Mouse (Mus musculus) MEL (cell line): ENCODE results near the gene Npr3. TPM values are rescaled to one million over a fixed set of nuclear protein-coding genes. Genes with fewer than 3 reads are reported as not detected.

Experiments
- DNase-seq: peaks from one replicate; pipeline ENCODE4 v3.0.0; 2011; ENCODE audit warnings: low read depth, low spot score
- H3K27ac ChIP-seq: 2 replicates; pipeline ENCODE4 v1.5.1; 2012; ENCODE audit warnings: low read depth, mild to moderate bottlenecking, control low read depth, low read length, moderate library complexity; ENCODE audit not compliant: control insufficient read depth
- H3K27me3 ChIP-seq, 2 experiments: fragments of 150-350 bp in 1 of 2; sonication (generic) in 1 of 2; 2 replicates each; pipeline ENCODE4 v1.6.1; 2012; ENCODE audit warnings: low read length in 2 of 2, mild to moderate bottlenecking in 2 of 2, improper control_type of control experiment in 1 of 2, moderate library complexity in 1 of 2; ENCODE audit not compliant: insufficient read depth in 2 of 2, control insufficient read depth in 1 of 2
- H3K36me3 ChIP-seq, 2 experiments: 2 replicates each; pipeline ENCODE4 v1.6.1; 2012 to 2014; ENCODE audit warnings: low read length in 2 of 2, improper control_type of control experiment in 1 of 2, inconsistent platforms in 1 of 2, mild to moderate bottlenecking in 1 of 2; ENCODE audit not compliant: insufficient read depth in 2 of 2, control insufficient read depth in 1 of 2
- H3K4me1 ChIP-seq, 2 experiments: fragments of 150-350 bp in 1 of 2; sonication (generic) in 1 of 2; 2 replicates each; pipeline ENCODE4 v1.6.1; 2012; ENCODE audit warnings: low read length in 2 of 2, improper control_type of control experiment in 1 of 2, mild to moderate bottlenecking in 1 of 2; ENCODE audit not compliant: insufficient read depth in 2 of 2, control insufficient read depth in 1 of 2
- H3K4me3 ChIP-seq, 2 experiments: fragments of 150-350 bp in 1 of 2; sonication (generic) in 1 of 2; 2 replicates each; pipeline ENCODE4 v1.5.1; 2012; ENCODE audit warnings: low read depth in 2 of 2, low read length in 2 of 2, mild to moderate bottlenecking in 2 of 2, moderate library complexity in 2 of 2, control low read depth in 1 of 2, improper control_type of control experiment in 1 of 2; ENCODE audit not compliant: control insufficient read depth in 1 of 2, insufficient read depth in 1 of 2
- H3K79me2 ChIP-seq: 2 replicates; pipeline ENCODE4 v1.6.1; 2012; ENCODE audit warnings: mild to moderate bottlenecking, low read length, moderate library complexity; ENCODE audit not compliant: control insufficient read depth, poor library complexity, insufficient read depth
- H3K9ac ChIP-seq: 2 replicates; pipeline ENCODE4 v1.6.1; 2012; ENCODE audit warnings: low read depth, mild to moderate bottlenecking, control low read depth, low read length, moderate library complexity; ENCODE audit not compliant: control insufficient read depth, poor library complexity, severe bottlenecking
- H3K9me3 ChIP-seq: fragments of 150-350 bp; sonication (generic); replicated peaks from 2 replicates; pipeline ENCODE4 v1.6.1; 2012; ENCODE audit warnings: mild to moderate bottlenecking, low read length, improper control_type of control experiment, moderate library complexity; ENCODE audit not compliant: insufficient read depth
- BHLHE40 ChIP-seq: IDR thresholded peaks from 2 replicates; pipeline ENCODE4 v1.6.1; 2012; ENCODE audit warnings: low read depth, mild to moderate bottlenecking, inconsistent platforms, low read length, improper control_type of control experiment, borderline replicate concordance
- CHD2 ChIP-seq: IDR thresholded peaks from 2 replicates; pipeline ENCODE4 v1.6.1; 2011; ENCODE audit warnings: low read length, improper control_type of control experiment
- CTCF ChIP-seq, 3 experiments: IDR thresholded peaks in 2 of 3; conservative IDR thresholded peaks in 1 of 3; 2 replicates each; pipeline ENCODE4 v1.5.1; 2011 to 2012; ENCODE audit warnings: low read length in 3 of 3, low read depth in 2 of 3, mild to moderate bottlenecking in 2 of 3, improper control_type of control experiment in 1 of 3, inconsistent platforms in 1 of 3, mixed read lengths in 1 of 3, moderate library complexity in 1 of 3; ENCODE audit not compliant: control insufficient read depth in 1 of 3, insufficient read depth in 1 of 3, poor library complexity in 1 of 3, severe bottlenecking in 1 of 3
- ELF1 ChIP-seq: IDR thresholded peaks from 2 replicates; pipeline ENCODE4 v1.6.1; 2014; ENCODE audit warnings: low read depth, mild to moderate bottlenecking, inconsistent platforms, low read length, improper control_type of control experiment, moderate library complexity
- EP300 ChIP-seq, 2 experiments: IDR thresholded peaks; 2 replicates each; pipeline ENCODE4 v1.6.1; 2011; ENCODE audit warnings: improper control_type of control experiment in 2 of 2, low read length in 2 of 2, low read depth in 1 of 2, mild to moderate bottlenecking in 1 of 2
- ETS1 ChIP-seq: IDR thresholded peaks from 2 replicates; pipeline ENCODE4 v1.6.1; 2012; ENCODE audit warnings: low read depth, mild to moderate bottlenecking, inconsistent platforms, low read length, improper control_type of control experiment, moderate library complexity
- JUND ChIP-seq: IDR thresholded peaks from 2 replicates; pipeline ENCODE4 v1.6.1; 2011; ENCODE audit warnings: low read depth, mild to moderate bottlenecking, improper control_type of control experiment, low read length
- MAFK ChIP-seq: IDR thresholded peaks from 2 replicates; pipeline ENCODE4 v1.6.1; 2011; ENCODE audit warnings: low read depth, mild to moderate bottlenecking, low read length, improper control_type of control experiment, borderline replicate concordance
- MAX ChIP-seq: IDR thresholded peaks from 2 replicates; pipeline ENCODE4 v1.6.1; 2011; ENCODE audit warnings: low read length, improper control_type of control experiment
- MYC ChIP-seq: IDR thresholded peaks from 2 replicates; pipeline ENCODE4 v1.6.1; 2011; ENCODE audit warnings: low read depth, mild to moderate bottlenecking, low read length, improper control_type of control experiment, moderate library complexity
- NRF1 ChIP-seq: IDR thresholded peaks from 2 replicates; pipeline ENCODE4 v1.6.1; 2014; ENCODE audit warnings: low read depth, mild to moderate bottlenecking, inconsistent platforms, low read length, improper control_type of control experiment, moderate library complexity; ENCODE audit not compliant: poor library complexity, insufficient read depth, severe bottlenecking
- POLR2AphosphoS2 ChIP-seq: IDR thresholded peaks from 2 replicates; pipeline ENCODE4 v1.6.1; 2011; ENCODE audit warnings: low read length, improper control_type of control experiment
- TCF12 ChIP-seq: IDR thresholded peaks from 2 replicates; pipeline ENCODE4 v1.6.1; 2014; ENCODE audit warnings: low read depth, mild to moderate bottlenecking, inconsistent platforms, low read length, improper control_type of control experiment, moderate library complexity
- USF1 ChIP-seq: IDR thresholded peaks from 2 replicates; pipeline ENCODE4 v1.6.1; 2014; ENCODE audit warnings: low read depth, mild to moderate bottlenecking, inconsistent platforms, low read length, improper control_type of control experiment, moderate library complexity
- ZC3H11A ChIP-seq: IDR thresholded peaks from 2 replicates; pipeline ENCODE4 v1.6.1; 2012; ENCODE audit warnings: low read depth, mild to moderate bottlenecking, inconsistent platforms, low read length, improper control_type of control experiment
- ZMIZ1 ChIP-seq: IDR thresholded peaks from 2 replicates; pipeline ENCODE4 v1.6.1; 2012; ENCODE audit warnings: low read depth, mild to moderate bottlenecking, inconsistent platforms, low read length, improper control_type of control experiment, moderate library complexity
- ZNF384 ChIP-seq: IDR thresholded peaks from 2 replicates; pipeline ENCODE4 v1.6.1; 2012; ENCODE audit warnings: low read depth, mild to moderate bottlenecking, inconsistent platforms, low read length, improper control_type of control experiment
- polyA plus RNA-seq, 2 experiments: library from polyadenylated mRNA; stranded (reverse) in 1 of 2; unstranded in 1 of 2; fragments of >175 nt in 1 of 2; fragments of >200 nt in 1 of 2; gene quantifications; 2 replicates each; pipeline versions ENCODE4 v1.2.1 to v1.2.4; 2012; ENCODE audit warnings: low replicate concordance in 2 of 2, low read depth in 1 of 2; ENCODE audit not compliant: insufficient read length in 2 of 2, insufficient read depth in 1 of 2, missing spikeins in 1 of 2
- total RNA-seq: library from RNA; depleted of rRNA; stranded (reverse); fragments of 300-350 nt; gene quantifications from 2 replicates; pipeline ENCODE4 v1.2.3, GENCODE M21; 2012

Gene Npr3
- total and polyA plus RNA-seq, 3 experiments = not detected

- no peaks in the 10 kb centered on the region for H3K27me3 ChIP-seq
- no peak for TF ChIP-seq MAX
- TF ChIP-seq, all 39 proteins: peak for 0
Measured at GRCm38 (mm10) chr15:11897162-11897561, 9.9 kb downstream of the Npr3 start.

GRCm38 (mm10) chr15:11893969-11894368 lies 13.1 kb downstream of the Npr3 start:
- no peak overlapping the region for H3K4me3 ChIP-seq
- no peak overlapping the region for H3K9ac ChIP-seq
- H3K4me1 ChIP-seq = no peaks in the 10 kb centered on the region
- H3K27me3 ChIP-seq = no peaks in the 10 kb centered on the region
- no peak for DNase-seq
- H3K27ac ChIP-seq = no peak overlapping the region
- TF ChIP-seq ZMIZ1 = no peak
- no peak for TF ChIP-seq BHLHE40
- TF ChIP-seq MAFK = no peak
- TF ChIP-seq ZNF384 = no peak
- no peak for TF ChIP-seq JUND
- no peak for TF ChIP-seq EP300 (IDR thresholded peaks at IDR 0.05; ENCODE audit: low read depth in 1 of 2, low read length in 2 of 2)
- TF ChIP-seq TCF12 = no peak
- TF ChIP-seq NRF1 = no peak
- TF ChIP-seq ELF1 = no peak
- no peak for TF ChIP-seq POLR2AphosphoS2
- no peak for TF ChIP-seq ZC3H11A
- TF ChIP-seq MYC = no peak
- TF ChIP-seq USF1 = no peak
- TF ChIP-seq CHD2 = no peak
- no peaks in the 10 kb centered on the region for H3K9me3 ChIP-seq
- no peaks in the 10 kb centered on the region for H3K79me2 ChIP-seq
- H3K36me3 ChIP-seq = no peaks in the 10 kb centered on the region

More at GRCm38 (mm10) chr15:11897162-11897561, 9.9 kb downstream of the Npr3 start:
- Histone ChIP-seq H3K9ac (no peak overlapping the region), H3K4me3 (no peak overlapping the region), H3K27ac (no peak overlapping the region), H3K9me3 (no peaks in the 10 kb centered on the region), H3K4me1 (no peaks in the 10 kb centered on the region), H3K79me2 (no peaks in the 10 kb centered on the region), H3K36me3 (no peaks in the 10 kb centered on the region)
- DNase-seq = no peak

- Histone ChIP-seq H3K79me2 (no peaks in the 10 kb centered on the region), H3K27ac (no peak overlapping the region), H3K9me3 (no peaks in the 10 kb centered on the region), H3K9ac (no peak overlapping the region), H3K4me1 (no peaks in the 10 kb centered on the region), H3K27me3 (no peaks in the 10 kb centered on the region), H3K36me3 (no peaks in the 10 kb centered on the region), H3K4me3 (no peak overlapping the region)
- peak; percentile 34 for DNase-seq
- TF ChIP-seq MYC = 0 out of 2 replicates have a peak, but pooled peaks have one; percentile 39
- TF ChIP-seq ETS1 = no peak
- TF ChIP-seq CTCF (IDR thresholded peaks at IDR 0.05 in 2 of 3, conservative IDR thresholded peaks at IDR 0.05 in 1 of 3; ENCODE audit: control insufficient read depth in 1 of 3, insufficient read depth in 1 of 3, low read depth in 2 of 3, low read length in 3 of 3, poor library complexity in 1 of 3, severe bottlenecking in 1 of 3) = peak; percentile 13 to 39 (median 33); a peak in 5 of 6 replicates
Measured at GRCm38 (mm10) chr15:11891395-11891794, 15.7 kb downstream of the Npr3 start.
